Mouse (Mus musculus): Measurements from ENCODE around the gene Myo18b. TPM values are rescaled to one million over a fixed set of nuclear protein-coding genes. Genes with fewer than 3 reads are reported as not detected.

Gene Myo18b
- polyA plus RNA-seq, 1 experiment = not detected

GRCm38 (mm10) chr5:112728432-112728831 is 167.7 kb downstream of the Myo18b start:
- TF ChIP-seq MYOD1 (IDR thresholded peaks at IDR 0.05; ENCODE audit: control insufficient read depth, insufficient read length, low read depth) (no peak), CEBPB (IDR thresholded peaks at IDR 0.05; ENCODE audit: low read depth) (no peak), MYOG (IDR thresholded peaks at IDR 0.05; ENCODE audit: control insufficient read depth, extremely low read depth, insufficient read length) (no peak), FOSL1 (IDR thresholded peaks at IDR 0.05; ENCODE audit: insufficient read depth, low read length, poor library complexity, severe bottlenecking) (no peak), MAX (IDR thresholded peaks at IDR 0.05) (no peak), CTCF (IDR thresholded peaks at IDR 0.05; ENCODE audit: control insufficient read depth, insufficient read depth, insufficient read length) (no peak)
- H3K4me3 ChIP-seq (ENCODE audit: insufficient read depth, poor library complexity, severe bottlenecking) = no peak overlapping the region
- H3K79me2 ChIP-seq (ENCODE audit: control insufficient read depth, insufficient read depth) = no peaks in the 10 kb centered on the region
- no peaks in the 10 kb centered on the region for H3K79me3 ChIP-seq (ENCODE audit: low read depth)
- no peak overlapping the region for H3ac ChIP-seq (ENCODE audit: control insufficient read depth, insufficient read length, low read depth)
- H3K27me3 ChIP-seq (ENCODE audit: control insufficient read depth, insufficient read depth, insufficient read length) = no peaks in the 10 kb centered on the region
- no peaks in the 10 kb centered on the region for H3K36me3 ChIP-seq (ENCODE audit: control insufficient read depth, insufficient read depth)

DNA sequence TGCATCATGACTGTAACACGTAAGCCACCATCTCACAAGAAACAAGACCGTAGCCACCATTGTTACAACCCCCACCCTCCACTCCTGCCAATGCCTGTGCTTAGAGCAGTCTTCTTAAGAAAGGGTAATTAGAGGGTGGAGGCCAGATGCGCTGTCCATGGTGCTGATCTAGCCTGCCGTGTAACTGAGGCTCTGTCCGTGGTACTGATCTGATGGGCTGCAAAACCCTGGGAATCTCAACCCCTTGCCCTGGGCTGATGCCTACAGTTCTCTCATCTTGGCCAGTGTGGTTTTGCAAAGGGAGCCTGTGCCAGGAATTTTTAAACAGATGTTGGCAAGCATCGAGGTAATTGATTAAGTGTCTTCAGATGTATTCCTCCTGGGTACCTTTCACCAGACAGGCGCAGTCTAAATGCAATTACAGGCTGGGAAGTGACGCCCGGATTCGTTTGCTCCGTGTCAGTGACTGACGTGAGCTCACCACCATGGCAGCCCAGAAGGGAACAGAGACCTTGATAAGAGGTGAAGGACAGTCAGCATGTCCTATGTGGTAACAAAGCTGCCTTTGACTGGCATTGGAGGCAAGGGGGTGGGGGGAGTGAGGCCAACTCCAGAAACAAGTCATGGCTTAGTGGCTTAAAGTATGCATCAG is 177.4 kb downstream of the Myo18b start:
- Histone ChIP-seq H3K36me3 (ENCODE audit: control insufficient read depth, insufficient read depth) (no peaks in the 10 kb centered on the region), H3ac (ENCODE audit: control insufficient read depth, insufficient read length, low read depth) (no peak overlapping the region), H3K79me2 (ENCODE audit: control insufficient read depth, insufficient read depth) (no peaks in the 10 kb centered on the region), H3K79me3 (ENCODE audit: low read depth) (no peaks in the 10 kb centered on the region), H3K4me3 (ENCODE audit: insufficient read depth, poor library complexity, severe bottlenecking) (no peak overlapping the region), H3K27me3 (ENCODE audit: control insufficient read depth, insufficient read depth, insufficient read length) (no peaks in the 10 kb centered on the region)
- TF ChIP-seq CEBPB (IDR thresholded peaks at IDR 0.05; ENCODE audit: low read depth) (no peak), MAX (IDR thresholded peaks at IDR 0.05) (peak; percentile 56), FOSL1 (IDR thresholded peaks at IDR 0.05; ENCODE audit: insufficient read depth, low read length, poor library complexity, severe bottlenecking) (no peak), USF1 (IDR thresholded peaks at IDR 0.05; ENCODE audit: low read depth) (no peak), MYOD1 (IDR thresholded peaks at IDR 0.05; ENCODE audit: control insufficient read depth, insufficient read length, low read depth) (no peak), CTCF (IDR thresholded peaks at IDR 0.05; ENCODE audit: control insufficient read depth, insufficient read depth, insufficient read length) (no peak)

GRCm38 (mm10) chr5:112714679-112715446 is 181.3 kb downstream of the Myo18b start:
- H3K4me3 ChIP-seq (ENCODE audit: insufficient read depth, poor library complexity, severe bottlenecking) = no peak overlapping the region
- H3K79me2 ChIP-seq (ENCODE audit: control insufficient read depth, insufficient read depth) = no peaks in the 10 kb centered on the region
- H3K79me3 ChIP-seq (ENCODE audit: low read depth) = no peaks in the 10 kb centered on the region
- H3ac ChIP-seq (ENCODE audit: control insufficient read depth, insufficient read length, low read depth) = no peak overlapping the region
- no peaks in the 10 kb centered on the region for H3K27me3 ChIP-seq (ENCODE audit: control insufficient read depth, insufficient read depth, insufficient read length)
- TF ChIP-seq FOSL1 (IDR thresholded peaks at IDR 0.05; ENCODE audit: insufficient read depth, low read length, poor library complexity, severe bottlenecking) (no peak), MYOG (IDR thresholded peaks at IDR 0.05; ENCODE audit: control insufficient read depth, extremely low read depth, insufficient read length) (no peak), USF1 (IDR thresholded peaks at IDR 0.05; ENCODE audit: low read depth) (no peak), MYOD1 (IDR thresholded peaks at IDR 0.05; ENCODE audit: control insufficient read depth, insufficient read length, low read depth) (no peak), MAX (IDR thresholded peaks at IDR 0.05) (no peak), CEBPB (IDR thresholded peaks at IDR 0.05; ENCODE audit: low read depth) (no peak), CTCF (IDR thresholded peaks at IDR 0.05; ENCODE audit: control insufficient read depth, insufficient read depth, insufficient read length) (no peak)
- no peaks in the 10 kb centered on the region for H3K36me3 ChIP-seq (ENCODE audit: control insufficient read depth, insufficient read depth)

- H3K4me3 ChIP-seq (ENCODE audit: insufficient read depth, poor library complexity, severe bottlenecking) = no peak overlapping the region
- no peaks in the 10 kb centered on the region for H3K79me3 ChIP-seq (ENCODE audit: low read depth)
- TF ChIP-seq FOSL1 (IDR thresholded peaks at IDR 0.05; ENCODE audit: insufficient read depth, low read length, poor library complexity, severe bottlenecking) (no peak), CTCF (IDR thresholded peaks at IDR 0.05; ENCODE audit: control insufficient read depth, insufficient read depth, insufficient read length) (no peak), CEBPB (IDR thresholded peaks at IDR 0.05; ENCODE audit: low read depth) (no peak), MYOG (IDR thresholded peaks at IDR 0.05; ENCODE audit: control insufficient read depth, extremely low read depth, insufficient read length) (no peak), MAX (IDR thresholded peaks at IDR 0.05) (no peak), USF1 (IDR thresholded peaks at IDR 0.05; ENCODE audit: low read depth) (no peak), MYOD1 (IDR thresholded peaks at IDR 0.05; ENCODE audit: control insufficient read depth, insufficient read length, low read depth) (no peak)
- no peak overlapping the region for H3ac ChIP-seq (ENCODE audit: control insufficient read depth, insufficient read length, low read depth)
- no peaks in the 10 kb centered on the region for H3K27me3 ChIP-seq (ENCODE audit: control insufficient read depth, insufficient read depth, insufficient read length)
- no peaks in the 10 kb centered on the region for H3K79me2 ChIP-seq (ENCODE audit: control insufficient read depth, insufficient read depth)
- H3K36me3 ChIP-seq (ENCODE audit: control insufficient read depth, insufficient read depth) = no peaks in the 10 kb centered on the region
These were observed 186.3 kb downstream of the Myo18b start for GRCm38 (mm10) chr5:112709831-112710230.

- no peaks in the 10 kb centered on the region for H3K79me2 ChIP-seq (ENCODE audit: control insufficient read depth, insufficient read depth)
- no peak overlapping the region for H3K4me3 ChIP-seq (ENCODE audit: insufficient read depth, poor library complexity, severe bottlenecking)
- TF ChIP-seq CEBPB (IDR thresholded peaks at IDR 0.05; ENCODE audit: low read depth) = no peak
- TF ChIP-seq MYOD1 (IDR thresholded peaks at IDR 0.05; ENCODE audit: control insufficient read depth, insufficient read length, low read depth) = no peak
- no peak for TF ChIP-seq MAX (IDR thresholded peaks at IDR 0.05)
- no peak for TF ChIP-seq CTCF (IDR thresholded peaks at IDR 0.05; ENCODE audit: control insufficient read depth, insufficient read depth, insufficient read length)
- no peak for TF ChIP-seq FOSL1 (IDR thresholded peaks at IDR 0.05; ENCODE audit: insufficient read depth, low read length, poor library complexity, severe bottlenecking)
- TF ChIP-seq USF1 (IDR thresholded peaks at IDR 0.05; ENCODE audit: low read depth) = no peak
- TF ChIP-seq MYOG (IDR thresholded peaks at IDR 0.05; ENCODE audit: control insufficient read depth, extremely low read depth, insufficient read length) = no peak
- H3K36me3 ChIP-seq (ENCODE audit: control insufficient read depth, insufficient read depth) = no peaks in the 10 kb centered on the region
- H3ac ChIP-seq (ENCODE audit: control insufficient read depth, insufficient read length, low read depth) = no peak overlapping the region
- no peaks in the 10 kb centered on the region for H3K27me3 ChIP-seq (ENCODE audit: control insufficient read depth, insufficient read depth, insufficient read length)
- no peaks in the 10 kb centered on the region for H3K79me3 ChIP-seq (ENCODE audit: low read depth)
These were observed 187.7 kb downstream of the Myo18b start for GRCm38 (mm10) chr5:112708441-112708840.
